Mouse (Mus musculus): ENCODE measurements around the gene Frmpd1.

DNA sequence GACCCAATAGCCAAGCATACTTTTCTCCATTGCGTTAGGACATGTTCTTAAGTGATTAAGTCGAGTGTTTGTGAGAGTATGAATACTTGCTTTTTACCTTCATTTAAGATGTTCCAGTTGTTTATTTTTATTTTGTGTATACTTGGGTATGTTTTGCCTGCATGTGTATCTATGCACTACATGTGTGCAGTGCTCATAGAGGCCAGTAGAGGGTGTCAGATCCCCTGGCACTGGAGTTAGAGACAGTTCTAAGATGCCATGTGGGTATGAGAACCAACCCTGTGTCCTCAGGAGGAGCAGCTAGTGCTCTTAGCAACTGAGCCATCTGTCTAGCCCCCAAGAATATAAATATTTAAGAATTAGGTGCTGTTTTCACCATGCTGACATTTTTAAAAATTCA, 37.7 kb downstream of the Frmpd1 start:
- TF ChIP-seq CTCF (conservative IDR thresholded peaks at IDR 0.05; ENCODE audit: low read length) (peak; percentile 77), POU5F1 (IDR thresholded peaks at IDR 0.05; ENCODE audit: borderline replicate concordance, low read length) (no peak)

Measured in E14TG2a.4 (cell line).